Mouse (Mus musculus) layer of hippocampus, postnatal 10 days (tissue): ENCODE results near the gene Dyrk3. TPM values are rescaled to one million over a fixed set of nuclear protein-coding genes. Genes with fewer than 3 reads are reported as not detected.

Source experiments
- DNase-seq, 2 experiments: peaks; one replicate each; pipeline ENCODE4 v3.0.0; 2021; ENCODE audit warnings: low spot score in 2 of 2
- total RNA-seq, 2 experiments: library from RNA; stranded (reverse); gene quantifications; 2 replicates each; pipeline ENCODE4 v1.2.3; 2021

Dyrk3 gene
- total RNA-seq, 2 experiments from 2014 or later = 14.0 to 15.3 TPM

- no peak for DNase-seq
These were observed 52.0 kb downstream of the Dyrk3 start for GRCm38 (mm10) chr1:131085957-131086739.

DNA sequence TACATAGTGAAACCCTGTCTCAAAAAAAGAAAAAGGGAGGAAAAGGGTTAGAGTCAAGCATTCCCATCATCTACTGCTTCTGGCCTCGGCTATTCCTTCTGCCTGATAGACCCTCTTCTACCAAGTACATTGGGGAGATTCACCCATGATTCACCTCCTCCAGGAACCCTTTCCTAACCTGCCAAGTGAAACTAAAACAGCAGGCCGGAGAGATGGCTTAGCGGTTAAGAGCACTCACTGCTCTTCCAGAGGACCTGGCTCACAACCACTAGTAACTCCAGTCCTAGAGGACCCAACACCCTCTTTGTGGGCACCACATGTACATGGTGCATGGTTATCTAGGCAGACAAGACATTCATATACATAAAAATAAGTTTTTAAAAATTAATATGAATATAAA lies 52.9 kb downstream of the Dyrk3 start:
- no peak for DNase-seq

DNA sequence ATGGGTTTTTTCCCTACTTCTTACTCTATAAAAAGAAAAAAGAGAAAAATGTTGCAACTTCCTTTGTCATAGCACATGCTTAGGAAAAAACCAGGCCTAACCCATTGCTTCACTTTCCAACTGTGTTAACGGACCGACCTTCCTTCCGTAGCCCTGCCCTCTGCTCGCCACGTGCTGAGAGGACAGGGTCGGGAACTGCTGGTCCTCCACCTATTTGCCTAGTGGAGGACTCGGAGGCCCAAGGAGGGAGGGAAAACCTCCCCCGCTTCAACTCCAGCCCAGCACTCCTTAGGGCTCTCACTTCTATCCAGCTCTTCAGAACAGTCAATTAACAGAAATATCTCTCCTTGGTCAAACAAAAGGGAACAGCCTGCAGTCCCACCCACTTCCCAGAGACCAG lies 53.9 kb downstream of the Dyrk3 start:
- no peak for DNase-seq

- no peak for DNase-seq
These were observed 54.5 kb downstream of the Dyrk3 start for GRCm38 (mm10) chr1:131083609-131084008.

DNA sequence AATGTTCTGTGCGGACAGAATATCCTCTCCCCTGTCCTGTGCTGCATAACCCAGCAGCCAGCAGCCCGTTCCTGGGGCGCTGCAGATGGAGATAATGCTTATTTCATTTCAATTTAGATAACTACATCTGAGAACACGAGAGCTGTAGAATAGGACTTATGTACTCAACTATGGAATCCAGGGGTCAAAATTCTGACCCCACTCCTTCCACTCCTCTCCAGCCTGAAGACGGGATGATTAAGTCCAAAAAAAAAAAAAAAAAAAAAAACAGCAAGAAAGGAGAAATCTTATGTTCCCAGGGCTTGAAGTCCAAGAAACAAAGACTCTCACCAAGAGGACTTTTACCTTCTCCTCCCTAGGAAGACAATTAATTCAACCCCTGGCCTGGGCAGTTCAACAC lies 55.0 kb downstream of the Dyrk3 start:
- DNase-seq = no peak

GRCm38 (mm10) chr1:131080686-131081085 lies 57.5 kb downstream of the Dyrk3 start:
- DNase-seq = no peak

- no peak for DNase-seq
These were observed 58.4 kb downstream of the Dyrk3 start for GRCm38 (mm10) chr1:131079762-131080161.

GRCm38 (mm10) chr1:131078761-131079330 lies 59.3 kb downstream of the Dyrk3 start:
- DNase-seq = peak; percentile 65 to 73

Other genes starting within 250 kb of the Dyrk3 start
- gene Il20, start 226.9 kb downstream of the Dyrk3 start, total RNA-seq = not detected
- gene Il19, start 198.2 kb downstream of the Dyrk3 start, total RNA-seq = not detected
- gene Il10, start 118.5 kb downstream of the Dyrk3 start, total RNA-seq = not detected
- 10 to 100 TPM; 31.2 to 34.0 TPM for gene Mapkapk2, start 40.5 kb downstream of the Dyrk3 start, total RNA-seq
- gene Eif2d, start 14.8 kb upstream of the Dyrk3 start, total RNA-seq = 10 to 100 TPM; 37.7 to 39.7 TPM
- gene Rassf5, start 106.9 kb upstream of the Dyrk3 start, total RNA-seq = 10 to 100 TPM; 20.0 to 21.0 TPM
- gene Ikbke, start 141.3 kb upstream of the Dyrk3 start, total RNA-seq = 1 to 10 TPM; 2.5 to 3.6 TPM